Mouse (Mus musculus) C2C12 (cell line): ENCODE results near the gene Foxf2. TPM values are rescaled to one million over a fixed set of nuclear protein-coding genes. Genes with fewer than 3 reads are reported as not detected.

Source experiments
- H3K27me3 ChIP-seq: one replicate; pipeline ENCODE4 v1.6.1; 2011; ENCODE audit not compliant: control insufficient read depth, insufficient read depth, insufficient read length
- H3K36me3 ChIP-seq: one replicate; pipeline ENCODE4 v1.6.1; 2011; ENCODE audit not compliant: control insufficient read depth, insufficient read depth
- H3K4me3 ChIP-seq: one replicate; pipeline ENCODE4 v1.5.1; 2011; ENCODE audit warnings: mild to moderate bottlenecking, control low read depth; ENCODE audit not compliant: poor library complexity, insufficient read depth, severe bottlenecking
- H3K79me2 ChIP-seq: one replicate; pipeline ENCODE4 v1.6.1; 2011; ENCODE audit not compliant: control insufficient read depth, insufficient read depth
- H3K79me3 ChIP-seq: one replicate; pipeline ENCODE4 v1.6.1; 2011; ENCODE audit warnings: low read depth, control low read depth
- H3ac ChIP-seq: one replicate; pipeline ENCODE3; 2011; ENCODE audit warnings: low read depth; ENCODE audit not compliant: control insufficient read depth, insufficient read length
- CEBPB ChIP-seq: IDR thresholded peaks from one replicate; pipeline ENCODE4 v1.6.1; 2011; ENCODE audit warnings: low read depth, mild to moderate bottlenecking, control low read depth, moderate library complexity
- CTCF ChIP-seq: IDR thresholded peaks from one replicate; pipeline ENCODE4 v1.5.1; 2011; ENCODE audit not compliant: control insufficient read depth, insufficient read depth, insufficient read length
- FOSL1 ChIP-seq: IDR thresholded peaks from one replicate; pipeline ENCODE4 v1.8.0; 2011; ENCODE audit warnings: mild to moderate bottlenecking, low read length; ENCODE audit not compliant: poor library complexity, insufficient read depth, severe bottlenecking
- MAX ChIP-seq: IDR thresholded peaks from one replicate; pipeline ENCODE4 v1.6.1; 2011; ENCODE audit warnings: mild to moderate bottlenecking, control low read depth
- MYOD1 ChIP-seq: IDR thresholded peaks from one replicate; pipeline ENCODE4 v1.6.1; 2011; ENCODE audit warnings: low read depth; ENCODE audit not compliant: control insufficient read depth, insufficient read length
- MYOG ChIP-seq: IDR thresholded peaks from one replicate; pipeline ENCODE4 v1.6.1; 2011; ENCODE audit not compliant: control insufficient read depth, insufficient read length; ENCODE audit errors: extremely low read depth
- USF1 ChIP-seq: IDR thresholded peaks from one replicate; pipeline ENCODE4 v1.6.1; 2011; ENCODE audit warnings: low read depth, mild to moderate bottlenecking, control low read depth, moderate library complexity
- long read RNA-seq, 2 experiments: library from polyadenylated mRNA; unstranded; transcript quantifications; one replicate each; pipeline ENCODE4 v2.0.0; 2019 to 2020
- polyA plus RNA-seq: library from polyadenylated mRNA; unstranded; fragments of >200 nt; fragmentation: generic; extraction: Trizol; gene quantifications from one replicate; pipeline ENCODE4 v1.2.1, GENCODE M21; 2012; ENCODE audit warnings: missing spikeins

The Foxf2 gene
- 11.3 TPM for polyA plus RNA-seq
- long read RNA-seq, experiment 1, partial matches to known transcripts, result 0 of 3 reads
- long read RNA-seq, experiment 1, other reads (novel, unspliced or antisense), result 0 of 3 reads
- long read RNA-seq, experiment 2, transcript Foxf2-201 (2 exons, 2,363 nt), result major isoform, 10 of 11 reads
- long read RNA-seq, experiment 2, partial matches to known transcripts, result 0 of 11 reads
- long read RNA-seq, experiment 2, other reads (novel, unspliced or antisense), result 1 of 11 reads

DNA sequence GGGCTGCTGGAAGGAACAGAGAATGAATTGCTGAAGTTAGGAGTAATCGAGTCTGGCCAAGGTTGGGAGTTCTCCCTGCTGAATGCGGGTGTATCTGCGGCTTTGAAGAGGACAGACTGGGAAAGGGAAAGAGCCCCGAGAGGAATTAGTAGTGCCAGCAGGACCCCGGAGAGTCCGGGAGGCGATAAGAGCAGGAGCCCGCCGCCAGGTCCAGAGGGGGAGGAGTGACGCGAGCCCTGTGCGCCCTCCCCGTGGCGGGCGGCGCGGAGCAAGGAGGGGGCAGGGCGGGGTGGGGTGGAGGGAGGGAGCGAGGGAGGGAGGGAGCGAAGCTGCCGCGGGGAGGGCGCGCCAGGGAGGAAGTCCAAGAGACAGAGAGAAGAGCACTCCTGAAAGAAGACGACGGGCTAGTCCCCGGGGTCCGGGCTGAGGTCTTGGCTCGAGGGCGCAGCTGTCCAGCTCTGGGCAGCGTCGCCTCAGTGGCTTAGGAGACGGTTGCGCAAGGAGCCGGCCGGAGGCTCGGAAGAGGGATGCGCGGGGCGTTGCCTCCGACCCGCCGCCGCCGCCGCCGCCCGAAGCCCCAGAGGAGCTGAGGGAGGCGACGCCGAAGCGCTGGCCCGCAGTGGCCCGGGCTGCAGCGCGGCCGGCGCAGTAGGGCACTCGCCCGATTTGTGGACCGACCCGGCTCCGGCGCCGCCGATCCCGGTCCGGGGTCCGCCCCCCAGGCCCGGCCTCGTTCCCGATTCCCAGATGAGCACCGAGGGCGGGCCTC lies at the start of gene Foxf2:
Gene Foxf2 (plus strand): TSS at position 484 of the 769 bp plus-strand sequence.
- Histone ChIP-seq H3K4me3 (peak within 1 kb of the TSS; percentile 63), H3ac (peak within 1 kb of the TSS; percentile 75), H3K79me3 (peaks cover 24% of the 10 kb centered on the region), H3K36me3 (peaks cover 14% of the 10 kb centered on the region), H3K27me3 (no peaks in the 10 kb centered on the region), H3K79me2 (peaks cover 44% of the 10 kb centered on the region)
- TF ChIP-seq CEBPB (peak; percentile 90), FOSL1 (no peak), CTCF (no peak), USF1 (no peak), MAX (no peak), MYOG (no peak), MYOD1 (peak; percentile 46)

- no peaks in the 10 kb centered on the region for H3K27me3 ChIP-seq
- no peak for TF ChIP-seq MYOG
- no peak for TF ChIP-seq CTCF
- no peak for TF ChIP-seq MYOD1
- no peak for TF ChIP-seq FOSL1
- no peak for TF ChIP-seq MAX
- TF ChIP-seq CEBPB, result no peak
- TF ChIP-seq USF1, result no peak
Observed at GRCm38 (mm10) chr13:31576696-31577095, 48.9 kb upstream of the Foxf2 start.

GRCm38 (mm10) chr13:31577576-31577975 lies 48.0 kb upstream of the Foxf2 start:
- no peaks in the 10 kb centered on the region for H3K79me3 ChIP-seq
- H3ac ChIP-seq, result no peak overlapping the region
- no peaks in the 10 kb centered on the region for H3K27me3 ChIP-seq
- H3K36me3 ChIP-seq, result no peaks in the 10 kb centered on the region
- H3K4me3 ChIP-seq, result no peak overlapping the region
- TF ChIP-seq USF1 (no peak), FOSL1 (no peak), MYOD1 (no peak), CEBPB (no peak), MYOG (no peak), CTCF (no peak), MAX (no peak)
- H3K79me2 ChIP-seq, result no peaks in the 10 kb centered on the region

More at GRCm38 (mm10) chr13:31576696-31577095, 48.9 kb upstream of the Foxf2 start:
- no peaks in the 10 kb centered on the region for H3K79me2 ChIP-seq
- no peak overlapping the region for H3ac ChIP-seq
- H3K79me3 ChIP-seq, result no peaks in the 10 kb centered on the region
- no peak overlapping the region for H3K4me3 ChIP-seq
- no peaks in the 10 kb centered on the region for H3K36me3 ChIP-seq

- H3K4me3 ChIP-seq, result no peak overlapping the region
- no peak overlapping the region for H3ac ChIP-seq
- no peaks in the 10 kb centered on the region for H3K79me3 ChIP-seq
- no peaks in the 10 kb centered on the region for H3K36me3 ChIP-seq
- H3K79me2 ChIP-seq, result no peaks in the 10 kb centered on the region
- H3K27me3 ChIP-seq, result no peaks in the 10 kb centered on the region
- TF ChIP-seq MYOG, result no peak
- no peak for TF ChIP-seq FOSL1
- no peak for TF ChIP-seq CTCF
- no peak for TF ChIP-seq CEBPB
Observed at GRCm38 (mm10) chr13:31578389-31578788, 47.2 kb upstream of the Foxf2 start.

- Histone ChIP-seq H3ac (no peak overlapping the region), H3K27me3 (no peaks in the 10 kb centered on the region), H3K79me2 (no peaks in the 10 kb centered on the region), H3K79me3 (no peaks in the 10 kb centered on the region), H3K36me3 (no peaks in the 10 kb centered on the region), H3K4me3 (no peak overlapping the region)
- TF ChIP-seq USF1, result no peak
- no peak for TF ChIP-seq CTCF
- no peak for TF ChIP-seq MAX
- TF ChIP-seq CEBPB, result no peak
- TF ChIP-seq FOSL1, result no peak
- no peak for TF ChIP-seq MYOD1
Observed at GRCm38 (mm10) chr13:31579866-31580265, 45.8 kb upstream of the Foxf2 start.

GRCm38 (mm10) chr13:31587341-31587740 lies 38.3 kb upstream of the Foxf2 start:
- no peak for TF ChIP-seq FOSL1
- no peak for TF ChIP-seq CEBPB
- TF ChIP-seq MAX, result no peak
- TF ChIP-seq MYOD1, result no peak
- TF ChIP-seq MYOG, result no peak
- no peak for TF ChIP-seq CTCF
- TF ChIP-seq USF1, result no peak

More at GRCm38 (mm10) chr13:31587341-31587740, 38.3 kb upstream of the Foxf2 start:
- H3ac ChIP-seq, result no peak overlapping the region
- no peak overlapping the region for H3K4me3 ChIP-seq
- no peaks in the 10 kb centered on the region for H3K36me3 ChIP-seq
- no peaks in the 10 kb centered on the region for H3K27me3 ChIP-seq
- H3K79me3 ChIP-seq, result no peaks in the 10 kb centered on the region
- no peaks in the 10 kb centered on the region for H3K79me2 ChIP-seq
